Mouse (Mus musculus): ENCODE measurements around the gene Gars.

DNA sequence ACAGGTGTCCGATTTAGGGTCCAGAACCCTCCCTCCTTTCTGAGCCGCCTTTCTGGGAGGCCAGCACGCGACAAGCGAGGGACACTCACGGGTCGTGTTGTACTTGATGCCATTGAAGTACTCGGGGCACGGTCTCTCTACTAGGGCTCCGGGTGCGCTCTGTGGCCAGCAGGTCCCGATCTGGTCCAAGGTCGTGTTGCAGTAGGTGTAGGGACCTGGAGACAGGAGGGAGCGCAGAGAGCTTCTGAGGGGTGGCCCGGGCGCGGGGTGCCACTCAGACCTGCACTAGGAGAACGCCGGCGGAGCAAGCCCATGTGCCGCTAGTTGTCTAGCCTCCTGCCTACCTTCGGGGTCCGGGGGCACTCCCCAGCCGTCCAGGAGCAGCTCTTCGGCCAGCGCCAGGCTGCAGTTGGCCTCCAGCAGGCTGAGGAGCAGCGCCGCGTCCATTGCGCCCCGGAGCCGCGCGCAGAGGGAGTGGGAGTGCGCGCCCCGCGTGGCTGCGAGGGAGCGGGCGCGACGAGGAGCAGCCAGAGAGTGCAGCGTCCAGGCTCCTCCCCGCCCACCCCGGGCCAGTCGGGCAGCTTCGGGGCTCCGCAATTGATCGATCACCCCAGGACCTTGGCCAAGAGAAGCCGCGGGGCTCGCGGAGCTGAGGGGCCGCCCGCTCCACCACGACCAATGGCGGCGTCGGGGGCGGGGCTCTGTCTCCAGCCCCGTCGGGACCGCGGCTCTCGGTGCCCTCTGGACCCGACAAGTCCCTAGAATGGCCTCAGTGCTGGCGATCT is 79.7 kb downstream of the Gars start:
- TF ChIP-seq CTCF (IDR thresholded peaks at IDR 0.05) (no peak), POLR2A (IDR thresholded peaks at IDR 0.05; ENCODE audit: insufficient read depth, low read depth, low read length) (no peak), EP300 (IDR thresholded peaks at IDR 0.05; ENCODE audit: insufficient read depth, low read depth, low read length) (no peak)

All from heart, adult 2 months (tissue).